Mouse (Mus musculus) layer of hippocampus, postnatal 25 days (tissue): ENCODE measurements around the gene Tbc1d16. TPM values are rescaled to one million over a fixed set of nuclear protein-coding genes. Genes with fewer than 3 reads are reported as not detected.

Experiments
- DNase-seq, 2 experiments: peaks; one replicate each; pipeline ENCODE4 v3.0.0; 2022; ENCODE audit warnings: mixed read lengths in 2 of 2, low spot score in 1 of 2; ENCODE audit errors: extremely low spot score in 1 of 2
- total RNA-seq, 2 experiments: library from RNA; stranded (reverse); gene quantifications; 2 replicates each; pipeline ENCODE4 v1.2.3; 2021

The Tbc1d16 gene
- total RNA-seq, 2 experiments from 2014 or later = 53.6 to 55.9 TPM

- no peak for DNase-seq
Observed at GRCm38 (mm10) chr11:119151073-119151607, 77.2 kb downstream of the Tbc1d16 start.

- no peak for DNase-seq
Observed at GRCm38 (mm10) chr11:119150442-119150841, 77.9 kb downstream of the Tbc1d16 start.

- no peak for DNase-seq
Observed at GRCm38 (mm10) chr11:119148829-119149228, 79.5 kb downstream of the Tbc1d16 start.

GRCm38 (mm10) chr11:119147153-119147552 is 81.1 kb downstream of the Tbc1d16 start:
- DNase-seq = no peak

GRCm38 (mm10) chr11:119146140-119146539 is 82.2 kb downstream of the Tbc1d16 start:
- DNase-seq = no peak

GRCm38 (mm10) chr11:119144801-119145475 is 83.4 kb downstream of the Tbc1d16 start:
- no peak for DNase-seq

GRCm38 (mm10) chr11:119143376-119144002 is 84.8 kb downstream of the Tbc1d16 start:
- no peak for DNase-seq

GRCm38 (mm10) chr11:119142615-119143014 is 85.7 kb downstream of the Tbc1d16 start:
- no peak for DNase-seq

GRCm38 (mm10) chr11:119139026-119139425 is 89.3 kb downstream of the Tbc1d16 start:
- DNase-seq = no peak

- no peak for DNase-seq
Observed at GRCm38 (mm10) chr11:119138205-119138604, 90.1 kb downstream of the Tbc1d16 start.

- DNase-seq = no peak
Observed at GRCm38 (mm10) chr11:119134586-119134985, 93.7 kb downstream of the Tbc1d16 start.

- DNase-seq = peak in 1 of 2 experiments; percentile 40
Observed at GRCm38 (mm10) chr11:119133437-119134221, 94.7 kb downstream of the Tbc1d16 start.

- no peak for DNase-seq
Observed at GRCm38 (mm10) chr11:119132198-119133035, 95.9 kb downstream of the Tbc1d16 start.

- no peak for DNase-seq
Observed at GRCm38 (mm10) chr11:119130081-119130765, 98.1 kb downstream of the Tbc1d16 start.

- DNase-seq = no peak
Observed at GRCm38 (mm10) chr11:119129281-119130058, 98.8 kb downstream of the Tbc1d16 start.

- no peak for DNase-seq
Observed at GRCm38 (mm10) chr11:119128668-119129280, 99.5 kb downstream of the Tbc1d16 start.

GRCm38 (mm10) chr11:119127686-119128473 is 100.4 kb downstream of the Tbc1d16 start:
- DNase-seq = no peak

- DNase-seq = no peak
Observed at GRCm38 (mm10) chr11:119127147-119127546, 101.2 kb downstream of the Tbc1d16 start.
